Comparison of ENCODE assay signal across 9 mouse cellular contexts in the genomic region with DNA sequence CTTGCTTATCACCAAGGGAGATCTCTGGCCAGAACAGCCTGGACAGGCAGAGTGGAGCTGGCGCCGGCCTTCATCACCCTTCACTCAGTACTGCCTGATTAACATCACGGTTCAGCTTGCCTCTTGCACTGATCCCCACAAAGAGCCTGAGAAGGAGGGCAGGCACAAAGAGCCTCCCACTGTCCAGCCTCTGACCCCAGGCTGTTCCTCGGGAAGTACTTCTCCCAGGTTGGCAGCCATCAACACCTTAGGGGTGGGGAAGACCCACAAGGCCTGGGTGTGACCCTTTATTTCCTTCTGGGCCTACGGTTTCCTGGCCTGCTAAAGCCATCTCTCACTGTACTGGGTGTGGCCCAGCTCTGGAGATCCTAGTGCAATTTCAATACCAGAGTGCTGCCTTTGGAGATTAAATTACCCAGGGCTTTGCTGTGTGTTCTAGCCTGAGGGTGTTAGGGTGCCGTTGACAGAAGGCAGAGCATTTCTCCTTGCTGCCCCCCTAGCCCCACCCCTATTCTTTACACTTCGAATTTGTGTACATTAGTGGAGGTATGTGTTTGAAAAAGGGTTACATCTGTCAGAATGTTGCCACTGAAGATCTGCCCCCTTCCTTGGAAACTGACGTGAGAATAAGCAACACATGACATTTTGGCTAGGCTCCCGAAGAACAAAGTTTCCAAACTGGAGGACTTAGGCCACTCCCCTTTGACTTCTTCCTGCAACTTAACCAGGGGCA.
DNase-seq lines count a peak whose midpoint lies in the region; ATAC-seq lines count a peak whose summit lies in the region.
"Had no signal": no experiment of that assay in that cellular context is flagged by ENCODE, and none has a peak within 500 bp of the region (broad histone marks: within the 10 kb centered on the region; RNA-seq: fewer than 3 reads in every experiment).

No protein-coding gene starts in this region.

- H3K36me3 ChIP-seq in embryonic facial prominence, embryonic 15.5 days = no peaks in the 10 kb centered on the region
- H3K36me3 ChIP-seq: liver, embryonic 15.5 days had no signal

- H3K9me3 ChIP-seq in embryonic facial prominence, embryonic 15.5 days (replicated peaks) = no peaks in the 10 kb centered on the region
- H3K9me3 ChIP-seq: liver, embryonic 15.5 days had no signal

- peak; percentile 11 for DNase-seq in adrenal gland, postnatal 14 days
- no peak for DNase-seq in adrenal gland, postnatal 25 days
- peak; percentile 67 to 75 for DNase-seq in kidney, adult 8-10 months
- peak; percentile 58 for DNase-seq in lung, postnatal 25 days (ENCODE audit: low spot score)
- no peak for DNase-seq in spleen, postnatal 14 days (ENCODE audit: low spot score in 2 of 2)

- no peak overlapping the region for H3K9ac ChIP-seq in embryonic facial prominence, embryonic 15.5 days
- H3K9ac ChIP-seq: liver, embryonic 15.5 days had no signal

- H3K4me3 ChIP-seq in embryonic facial prominence, embryonic 15.5 days (replicated peaks) = no peak overlapping the region
- H3K4me3 ChIP-seq: liver, embryonic 15.5 days had no signal

- no peaks in the 10 kb centered on the region for H3K27me3 ChIP-seq in embryonic facial prominence, embryonic 15.5 days
- H3K27me3 ChIP-seq: liver, embryonic 15.5 days had no signal

- ATAC-seq in embryonic facial prominence, embryonic 15.5 days (ENCODE audit: insufficient number of reproducible peaks, low FRiP score, low TSS enrichment, low read depth) = no peak; the same call in 1 of the 2 replicates
- ATAC-seq in CD4-positive, CD25-positive, alpha-beta regulatory T cell, adult 4 months = no peak
- ATAC-seq in inflammation-experienced regulatory T-cells, adult 6 months = no peak

- no peak overlapping the region for H3K4me2 ChIP-seq in embryonic facial prominence, embryonic 15.5 days (replicated peaks)
- H3K4me2 ChIP-seq: liver, embryonic 15.5 days had no signal

- 38% methylated on average over 9 of the region's 9 CpGs for WGBS in embryonic facial prominence, embryonic 15.5 days

- peak overlapping the region; percentile 41; the same call in 1 of the 2 replicates for H3K27ac ChIP-seq in embryonic facial prominence, embryonic 15.5 days (replicated peaks)
- H3K27ac ChIP-seq: liver, embryonic 15.5 days had no signal

- H3K4me1 ChIP-seq in embryonic facial prominence, embryonic 15.5 days = peaks cover 41% of the 10 kb centered on the region
- H3K4me1 ChIP-seq: liver, embryonic 15.5 days had no signal

Comparison
In these comparisons a context has a peak if more than half of its experiments do, and no peak if none do; other contexts are left out.
1. DNase-seq: peak in adrenal gland, postnatal 14 days (single experiment), kidney, adult 8-10 months (2 of 2) and lung, postnatal 25 days (single experiment); none in adrenal gland, postnatal 25 days (single experiment) and spleen, postnatal 14 days (0 of 2).